Mouse (Mus musculus): ENCODE measurements at regions not wholly inside any gene's neighbourhood (a gene's known extent, or its start where the extent isn't known, plus 50 kb on each side); places are given as distances from the start of the nearest gene placed in this dataset.

DNA sequence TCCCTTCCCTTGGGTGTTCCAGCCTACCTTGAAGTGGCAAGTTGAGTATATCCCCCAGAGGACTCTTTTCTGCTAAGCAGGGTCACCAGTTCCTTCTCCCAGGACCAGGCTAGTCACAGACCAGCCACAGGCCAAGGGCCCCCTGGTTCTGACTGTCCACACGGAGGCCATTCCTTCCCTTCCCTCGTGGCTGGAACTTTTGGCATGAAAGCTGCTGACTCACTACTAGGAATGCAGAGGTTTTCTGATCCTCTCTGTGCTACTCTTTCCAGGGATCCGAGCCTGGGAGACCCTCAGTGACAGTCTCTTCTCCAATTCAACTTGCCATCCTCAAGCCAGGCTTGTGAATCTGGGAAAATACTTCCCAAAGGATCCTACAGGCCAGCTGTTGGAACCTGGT lies 59.1 kb upstream of the Ptprt start:
- no peak for DNase-seq

DNA sequence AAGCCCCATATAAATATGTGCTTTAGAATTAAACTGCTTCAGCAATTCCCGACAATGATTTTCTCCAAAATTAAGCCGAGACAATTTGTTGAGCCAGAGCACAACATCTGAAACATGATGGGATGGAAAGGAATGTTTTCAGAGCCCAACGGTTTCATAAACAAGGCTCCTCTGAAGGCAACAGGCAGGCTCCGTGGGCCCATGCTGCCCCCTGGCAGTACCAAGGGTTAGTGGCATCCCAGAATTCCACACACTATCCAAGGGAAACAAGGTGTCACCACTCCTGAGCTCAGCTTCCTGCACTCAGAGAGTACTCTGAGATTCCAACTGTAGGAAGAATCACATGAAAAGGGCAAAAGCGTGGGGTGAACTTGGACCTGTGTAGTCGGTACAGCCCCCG lies 57.5 kb upstream of the Ptprt start:
- DNase-seq, result no peak

DNA sequence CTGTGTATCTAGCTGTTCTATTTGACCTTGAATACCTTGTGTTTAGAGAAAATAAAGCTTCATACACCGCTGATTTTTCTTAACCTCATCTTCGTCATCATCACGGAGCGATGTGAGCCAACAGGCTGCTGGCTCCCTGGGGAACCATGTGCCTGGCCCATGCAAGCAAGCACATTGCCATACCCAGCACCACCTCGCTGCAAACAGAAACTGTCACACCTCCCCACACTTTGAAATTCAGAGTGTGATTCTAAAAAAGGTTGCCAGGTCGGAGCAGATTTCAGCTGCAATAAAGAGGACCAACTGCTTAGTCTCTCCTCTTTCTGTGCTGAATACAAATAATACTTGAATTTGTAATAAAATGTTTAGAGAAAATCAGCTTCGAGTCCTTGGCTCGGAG lies 54.0 kb upstream of the Ptprt start:
- no peak for DNase-seq

DNA sequence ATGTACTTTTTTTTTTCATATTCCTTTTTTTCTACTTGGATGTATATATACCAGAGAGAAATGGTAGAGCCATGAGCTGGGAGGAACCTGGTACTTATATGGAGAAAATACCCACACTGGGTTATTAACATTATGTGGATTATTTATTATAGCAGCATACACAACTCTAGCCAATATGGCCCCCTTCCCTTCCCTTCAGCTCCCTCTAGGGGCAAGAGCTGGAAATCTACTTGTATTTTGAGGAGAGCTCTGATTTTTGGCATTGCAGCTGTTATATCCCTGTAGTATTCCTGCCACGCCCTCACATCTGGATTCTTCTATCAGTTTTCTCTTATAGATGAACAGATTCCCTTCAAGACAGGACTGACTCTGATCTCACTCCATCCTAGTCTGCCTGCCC lies 52.0 kb upstream of the Ptprt start:
- no peak for DNase-seq

DNA sequence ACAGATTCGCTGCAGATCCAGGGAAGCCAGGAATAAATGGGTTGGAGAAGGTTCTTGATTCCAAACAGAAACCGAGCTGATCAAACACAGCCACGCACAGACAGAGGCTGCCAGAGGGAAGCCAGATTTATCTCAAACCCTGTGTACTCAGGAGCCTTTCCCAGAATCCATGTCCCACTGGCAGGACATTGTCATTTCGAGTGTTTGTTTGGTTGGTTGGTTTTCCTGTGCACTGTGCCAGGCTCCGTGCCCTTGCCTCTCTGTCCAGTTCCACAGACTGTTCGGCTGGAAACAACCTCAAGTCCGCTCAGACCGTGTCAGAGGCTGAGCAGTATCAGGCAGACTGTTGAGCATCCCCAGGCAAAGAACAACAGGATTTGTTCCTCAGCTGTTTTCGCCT lies 51.4 kb upstream of the Ptprt start:
- DNase-seq, result no peak

Measured in lung, postnatal 10 days (tissue).